Mouse (Mus musculus): ENCODE results near the gene Ly6g6d.

Ly6g6d gene

GRCm38 (mm10) chr17:35097164-35097655 is 19.3 kb upstream of the Ly6g6d start:
- DNase-seq (ENCODE audit: low spot score in 2 of 2) = peak; percentile 64 to 69

DNA sequence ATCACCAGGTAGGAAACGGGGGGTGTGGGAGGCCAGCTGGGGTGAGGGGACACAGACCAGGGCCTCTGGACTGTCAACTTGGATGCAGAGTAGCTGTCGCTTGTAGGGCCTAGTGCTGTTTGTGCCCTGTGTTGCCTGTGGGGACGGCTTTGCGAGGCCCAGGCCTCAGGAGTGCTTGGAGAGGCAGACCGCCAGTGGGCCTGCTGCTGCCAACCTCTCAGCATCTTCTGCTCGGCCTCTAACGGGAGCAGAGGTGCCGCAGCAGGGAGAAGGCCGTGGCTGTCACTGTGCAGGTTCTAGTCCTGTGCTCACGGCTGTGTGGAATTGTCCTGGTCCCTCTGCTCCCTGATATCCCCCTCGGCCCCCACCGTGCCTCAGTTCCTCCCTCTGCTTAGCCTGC is 18.7 kb upstream of the Ly6g6d start:
- no peak for DNase-seq (ENCODE audit: low spot score in 2 of 2)

GRCm38 (mm10) chr17:35094475-35095365 is 16.9 kb upstream of the Ly6g6d start:
- DNase-seq (ENCODE audit: low spot score in 2 of 2) = no peak

GRCm38 (mm10) chr17:35092403-35093198 is 14.7 kb upstream of the Ly6g6d start:
- DNase-seq (ENCODE audit: low spot score in 2 of 2) = no peak

- no peak for DNase-seq (ENCODE audit: low spot score in 2 of 2)
Measured at GRCm38 (mm10) chr17:35090166-35090932, 12.5 kb upstream of the Ly6g6d start.

- peak; percentile 92 to 97 for DNase-seq (ENCODE audit: low spot score in 2 of 2)
Measured at GRCm38 (mm10) chr17:35088825-35089644, 11.2 kb upstream of the Ly6g6d start, which contains the start of gene Abhd16a. Gene Abhd16a, plus strand, starts transcription at chr17:35089263.

DNA sequence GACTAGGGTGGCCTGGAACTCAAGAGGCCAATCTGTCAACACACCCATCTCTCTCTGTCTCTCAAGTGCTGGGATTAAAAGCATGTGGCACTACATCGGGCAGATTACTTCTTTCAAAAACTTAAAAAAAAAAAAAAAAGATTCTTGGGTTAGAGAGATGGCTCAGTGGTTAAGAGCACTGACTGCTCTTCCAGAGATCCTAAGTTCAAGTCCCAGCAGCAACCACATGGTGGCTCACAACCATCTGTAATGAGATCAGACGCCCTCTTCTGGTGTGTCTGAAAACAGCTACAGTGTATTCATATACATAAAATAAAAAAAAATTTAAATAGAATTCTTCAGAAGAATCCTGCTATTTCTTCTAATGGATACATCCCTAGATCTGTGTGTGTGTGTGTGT is 10.3 kb upstream of the Ly6g6d start:
- no peak for DNase-seq (ENCODE audit: low spot score in 2 of 2)

GRCm38 (mm10) chr17:35085208-35085865 is 7.5 kb upstream of the Ly6g6d start, which contains the start of gene Ly6g6f:
Gene Ly6g6f, minus strand, starts transcription at chr17:35085610.
- DNase-seq (ENCODE audit: low spot score in 2 of 2) = no peak

GRCm38 (mm10) chr17:35083929-35084497 is 6.1 kb upstream of the Ly6g6d start:
- DNase-seq (ENCODE audit: low spot score in 2 of 2) = no peak

DNA sequence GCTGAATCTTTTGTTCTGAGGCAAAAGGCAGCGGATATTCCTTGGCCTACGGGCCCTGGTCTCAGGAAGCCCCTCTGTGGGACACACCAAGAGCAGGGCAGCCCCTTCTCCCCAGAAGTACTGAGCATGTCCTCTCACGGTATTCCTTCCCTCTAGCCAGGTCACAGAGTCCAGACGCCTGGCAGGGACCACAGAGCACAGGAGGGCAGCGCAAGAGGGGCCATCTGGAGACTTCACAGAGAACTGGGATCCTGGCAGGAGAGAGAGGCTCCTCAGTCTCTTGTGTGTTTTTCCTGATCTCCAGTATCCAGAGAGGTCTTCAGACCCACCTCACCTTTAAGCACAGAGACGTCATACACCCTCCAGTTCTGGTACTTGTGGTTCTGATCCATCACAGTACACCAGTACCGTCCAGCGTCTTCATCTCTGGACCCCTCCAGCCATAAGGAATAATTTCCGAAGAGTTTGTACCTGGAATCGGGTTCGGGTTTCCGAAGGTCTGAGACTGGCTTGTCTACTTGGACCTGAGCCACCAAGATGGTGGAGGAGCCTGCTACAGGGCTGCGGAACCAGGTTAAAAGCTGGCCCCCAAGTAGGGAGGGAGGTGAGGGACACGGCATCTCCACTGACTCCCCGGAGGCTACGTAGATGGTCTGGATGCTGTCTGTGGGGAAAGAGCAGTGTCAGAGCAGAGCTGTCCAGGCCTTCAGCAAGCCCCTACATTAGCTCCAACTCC is 5.1 kb upstream of the Ly6g6d start:
- DNase-seq (ENCODE audit: low spot score in 2 of 2) = no peak

GRCm38 (mm10) chr17:35080710-35081109 is 2.8 kb upstream of the Ly6g6d start:
- no peak for DNase-seq (ENCODE audit: low spot score in 2 of 2)

DNA sequence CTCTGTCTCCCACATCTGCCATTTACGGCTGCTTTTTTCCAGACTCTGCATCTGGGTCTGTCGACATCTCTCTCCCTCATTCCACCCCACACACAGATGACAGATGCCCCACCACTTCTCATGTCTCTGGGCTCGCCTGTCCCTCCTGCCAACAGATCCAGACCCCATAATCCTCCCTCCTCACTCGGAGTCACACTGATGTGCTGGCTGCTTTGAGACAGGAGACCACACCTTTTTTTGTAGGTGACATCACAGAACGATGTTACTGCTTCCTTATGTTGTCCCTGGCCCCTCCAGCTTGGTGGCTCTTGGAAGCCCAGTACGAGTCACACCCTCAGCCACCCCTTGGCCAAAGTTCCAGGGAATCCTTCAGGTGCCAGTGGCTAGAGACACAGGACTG is 2.4 kb upstream of the Ly6g6d start:
- DNase-seq (ENCODE audit: low spot score in 2 of 2) = no peak

DNA sequence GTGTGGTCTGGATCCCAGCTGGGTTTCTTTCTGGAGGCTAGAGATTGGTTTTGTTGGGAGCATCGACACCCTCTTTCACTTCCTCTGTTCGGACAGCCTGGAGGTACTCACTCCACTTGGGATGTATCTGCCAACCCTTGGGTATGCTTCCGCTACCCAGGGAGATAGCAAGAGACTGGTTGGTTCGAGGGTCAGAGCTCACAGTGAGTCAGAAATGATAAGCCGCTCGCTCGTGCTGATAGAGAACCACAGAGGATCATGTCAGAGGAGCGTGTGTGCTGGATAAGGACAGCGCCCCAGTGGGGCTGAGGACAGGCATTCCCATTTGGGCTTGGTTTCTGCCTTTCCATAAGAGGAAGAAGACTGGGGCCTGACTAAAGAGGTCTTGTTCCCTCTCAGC is 1.9 kb upstream of the Ly6g6d start:
- DNase-seq (ENCODE audit: low spot score in 2 of 2) = no peak

- DNase-seq (ENCODE audit: low spot score in 2 of 2) = no peak
Measured at GRCm38 (mm10) chr17:35077285-35077684, 580 bp downstream of the Ly6g6d start.

- DNase-seq (ENCODE audit: low spot score in 2 of 2) = no peak
Measured at GRCm38 (mm10) chr17:35076507-35077176, 1.2 kb downstream of the Ly6g6d start, which contains the start of gene Ly6g6e. Gene Ly6g6e, plus strand, starts transcription at chr17:35076902.

- DNase-seq (ENCODE audit: low spot score in 2 of 2) = no peak
Measured at GRCm38 (mm10) chr17:35074097-35074496, 3.8 kb downstream of the Ly6g6d start.

GRCm38 (mm10) chr17:35071454-35071853 is 6.4 kb downstream of the Ly6g6d start:
- no peak for DNase-seq (ENCODE audit: low spot score in 2 of 2)

- no peak for DNase-seq (ENCODE audit: low spot score in 2 of 2)
Measured at GRCm38 (mm10) chr17:35070556-35071229, 7.2 kb downstream of the Ly6g6d start.
